Mouse (Mus musculus) embryo, embryonic 11.5 days (tissue): Measurements from ENCODE around the gene Ajuba.

Experiments
- DNase-seq: peaks from one replicate; pipeline ENCODE4 v3.0.0-alpha.2; 2012; ENCODE audit warnings: low read depth, low spot score

Gene Ajuba

GRCm38 (mm10) chr14:54544703-54545102, 32.7 kb downstream of the Ajuba start:
- DNase-seq, result no peak

GRCm38 (mm10) chr14:54540771-54541170, 36.6 kb downstream of the Ajuba start:
- DNase-seq, result no peak

- no peak for DNase-seq
These were observed 38.8 kb downstream of the Ajuba start for GRCm38 (mm10) chr14:54538580-54538979.

- DNase-seq, result peak; percentile 76
These were observed 48.8 kb downstream of the Ajuba start for GRCm38 (mm10) chr14:54528446-54529111.

- no peak for DNase-seq
These were observed 49.4 kb downstream of the Ajuba start for GRCm38 (mm10) chr14:54528007-54528393.

- DNase-seq, result no peak
These were observed 49.9 kb downstream of the Ajuba start for GRCm38 (mm10) chr14:54527227-54528006.

GRCm38 (mm10) chr14:54523600-54523999, 53.8 kb downstream of the Ajuba start:
- DNase-seq, result no peak
